Mouse (Mus musculus) heart, adult 2 months (tissue): ENCODE data around the gene Efcab12. TPM values are rescaled to one million over a fixed set of nuclear protein-coding genes. Genes with fewer than 3 reads are reported as not detected.

ENCODE experiments used
- DNase-seq, 2 experiments: peaks; one replicate each; pipeline ENCODE4 v3.0.0; 2021
- H3K27ac ChIP-seq: fragments of 200-600 bp; 2 replicates; pipeline ENCODE4 v1.8.1; 2022
- H3K27me3 ChIP-seq: fragments of 200-500 bp; 2 replicates; pipeline ENCODE4 v1.6.1; 2012; ENCODE audit warnings: mild to moderate bottlenecking, low read length, inconsistent platforms, mixed read lengths; ENCODE audit not compliant: control insufficient read depth, insufficient read depth
- H3K36me3 ChIP-seq: fragments of 200-500 bp; 2 replicates; pipeline ENCODE4 v1.6.1; 2012; ENCODE audit warnings: low read length, inconsistent platforms; ENCODE audit not compliant: control insufficient read depth, insufficient read depth
- H3K4me1 ChIP-seq: fragments of 200-500 bp; 2 replicates; pipeline ENCODE4 v1.6.1; 2011; ENCODE audit warnings: low read length; ENCODE audit not compliant: control insufficient read depth, insufficient read depth
- H3K4me3 ChIP-seq: fragments of 200-600 bp; 2 replicates; pipeline ENCODE4 v1.8.1; 2022
- H3K79me2 ChIP-seq: fragments of 200-500 bp; replicated peaks from 2 replicates; pipeline ENCODE4 v1.6.1; 2012; ENCODE audit warnings: mild to moderate bottlenecking, inconsistent platforms, low read length, moderate library complexity, mixed read lengths; ENCODE audit not compliant: control insufficient read depth, insufficient read depth
- H3K9ac ChIP-seq: fragments of 200-500 bp; 2 replicates; pipeline ENCODE4 v1.6.1; 2012; ENCODE audit warnings: low read depth, mild to moderate bottlenecking, control low read depth, inconsistent platforms, low read length, mixed read lengths
- CTCF ChIP-seq: fragments of 200-600 bp; IDR thresholded peaks from 2 replicates; pipeline ENCODE4 v1.8.1; 2022; ENCODE audit warnings: antibody characterized with exemption, mild to moderate bottlenecking, moderate library complexity
- EP300 ChIP-seq: fragments of 200-500 bp; IDR thresholded peaks from 2 replicates; pipeline ENCODE4 v1.6.1; 2011; ENCODE audit warnings: low read depth, low read length, control low read depth; ENCODE audit not compliant: insufficient read depth
- POLR2A ChIP-seq: fragments of 200-500 bp; IDR thresholded peaks from 2 replicates; pipeline ENCODE4 v1.6.1; 2011; ENCODE audit warnings: mild to moderate bottlenecking, low read depth, low read length, control low read depth; ENCODE audit not compliant: insufficient read depth
- WGBS: fragments of 180-500 bp; shearing (Covaris S2); methylation state at CpG from one replicate; pipeline ENCODE4 v1.1.7; 2018; 5-methylcytosine and 5-hydroxymethylcytosine counted together
- intact Hi-C: fragments of 180-260 bp; cut with DNase I; formaldehyde crosslinking; loops from one replicate; pipeline ENCODE4 v1.15.1; 2025
- polyA plus RNA-seq: library from polyadenylated mRNA; depleted of rRNA; stranded (reverse); fragments of >200 nt; gene quantifications from 2 replicates; pipeline ENCODE4 v1.2.3, GENCODE M21; 2012
- total RNA-seq, 2 experiments: library from RNA; stranded (reverse); gene quantifications; 2 replicates each; pipeline ENCODE4 v1.2.3; 2021

The Efcab12 gene
- total and polyA plus RNA-seq, 3 experiments: 0.14 to 0.26 (median 0.16) TPM

DNA sequence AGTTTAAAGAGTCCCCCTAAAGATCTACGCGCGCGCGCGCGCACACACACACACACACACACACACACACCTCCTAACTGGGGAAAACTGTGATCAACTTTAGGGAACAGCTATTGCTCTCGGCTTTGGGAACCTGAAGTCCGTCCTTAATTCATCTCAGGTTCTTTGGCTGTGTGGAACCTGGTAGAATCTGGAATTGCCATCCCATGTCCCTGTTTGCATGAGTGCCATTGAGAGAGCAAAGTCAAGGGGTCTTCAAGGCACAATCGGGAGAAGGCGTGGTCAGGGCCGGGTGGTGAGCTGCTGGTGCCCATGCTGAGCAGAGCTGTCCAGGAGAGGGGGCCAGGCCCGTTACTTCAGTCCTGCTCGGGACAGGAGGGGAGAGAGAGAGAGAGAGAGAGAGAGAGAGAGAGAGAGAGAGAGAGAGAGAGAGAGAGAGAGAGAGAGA, 64.2 kb downstream of the Efcab12 start:
- Histone ChIP-seq H3K4me3 (peak overlapping the region; percentile 44), H3K27ac (peak overlapping the region; percentile 70), H3K79me2 (no peaks in the 10 kb centered on the region), H3K9ac (peak overlapping the region; percentile 52), H3K4me1 (peaks cover 4% of the 10 kb centered on the region), H3K36me3 (no peaks in the 10 kb centered on the region), H3K27me3 (no peaks in the 10 kb centered on the region)
- under 1% methylated on average over 13 of the region's 14 CpGs for WGBS
- peak; percentile 44 to 50 for DNase-seq
- TF ChIP-seq EP300 (no peak), CTCF (no peak), POLR2A (no peak)
- intact Hi-C loops: loop anchor here (5.0 kb wide), 1 partner anchor 77 kb away; no protein-coding TSS in a partner anchor

DNA sequence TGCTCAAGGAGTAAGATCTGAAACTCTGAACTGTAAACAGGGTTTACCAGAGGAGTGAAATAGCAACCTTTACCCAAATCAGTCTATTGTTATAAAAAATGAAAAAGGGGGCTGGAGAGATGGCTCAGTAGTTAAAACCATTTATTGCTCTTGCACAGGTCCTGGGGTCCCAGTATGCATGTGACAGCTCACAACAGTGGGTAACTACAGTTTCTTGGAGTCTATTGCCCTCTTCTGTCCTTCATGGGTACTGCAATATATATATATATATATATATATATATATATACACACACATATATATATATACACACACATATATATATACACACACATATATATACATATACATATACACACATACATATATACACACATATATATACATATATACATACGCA, 65.6 kb downstream of the Efcab12 start:
- Histone ChIP-seq H3K4me1 (peaks cover 10% of the 10 kb centered on the region), H3K4me3 (no peak overlapping the region), H3K79me2 (no peaks in the 10 kb centered on the region), H3K9ac (no peak overlapping the region), H3K36me3 (no peaks in the 10 kb centered on the region), H3K27ac (no peak overlapping the region), H3K27me3 (no peaks in the 10 kb centered on the region)
- intact Hi-C loops: loop anchor here (5.0 kb wide), 1 partner anchor 75 kb away; no protein-coding TSS in a partner anchor
- WGBS: 67% methylated on average over 1 of the region's 1 CpGs
- peak; percentile 61 for TF ChIP-seq CTCF
- no peak for TF ChIP-seq POLR2A
- no peak for TF ChIP-seq EP300
- DNase-seq: no peak

DNA sequence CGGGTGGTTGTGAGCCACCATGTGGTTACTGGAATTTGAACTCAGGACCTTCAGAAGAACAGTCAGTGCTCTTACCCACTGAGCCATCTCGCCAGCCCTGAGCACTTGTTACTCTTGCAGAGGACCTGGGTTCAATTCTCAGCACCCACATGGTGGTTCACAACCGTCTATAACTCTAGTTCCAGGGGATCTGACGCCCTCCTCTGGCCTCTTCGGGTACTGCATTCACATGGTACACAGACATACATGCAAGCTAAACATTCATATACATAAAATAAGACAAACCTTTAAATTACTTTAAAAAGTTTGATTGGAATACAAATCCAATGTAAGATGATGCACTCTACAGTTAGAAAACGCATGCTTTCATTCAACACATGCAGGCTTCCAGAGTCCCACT, 66.0 kb downstream of the Efcab12 start:
- intact Hi-C loops: loop anchor here (5.0 kb wide), 1 partner anchor 75 kb away; no protein-coding TSS in a partner anchor
- Histone ChIP-seq H3K9ac (no peak overlapping the region), H3K4me1 (peaks cover 13% of the 10 kb centered on the region), H3K4me3 (no peak overlapping the region), H3K36me3 (no peaks in the 10 kb centered on the region), H3K27ac (no peak overlapping the region), H3K27me3 (no peaks in the 10 kb centered on the region), H3K79me2 (no peaks in the 10 kb centered on the region)
- no peak for DNase-seq
- 77% methylated on average over 6 of the region's 6 CpGs for WGBS
- TF ChIP-seq POLR2A (no peak), CTCF (no peak), EP300 (no peak)

DNA sequence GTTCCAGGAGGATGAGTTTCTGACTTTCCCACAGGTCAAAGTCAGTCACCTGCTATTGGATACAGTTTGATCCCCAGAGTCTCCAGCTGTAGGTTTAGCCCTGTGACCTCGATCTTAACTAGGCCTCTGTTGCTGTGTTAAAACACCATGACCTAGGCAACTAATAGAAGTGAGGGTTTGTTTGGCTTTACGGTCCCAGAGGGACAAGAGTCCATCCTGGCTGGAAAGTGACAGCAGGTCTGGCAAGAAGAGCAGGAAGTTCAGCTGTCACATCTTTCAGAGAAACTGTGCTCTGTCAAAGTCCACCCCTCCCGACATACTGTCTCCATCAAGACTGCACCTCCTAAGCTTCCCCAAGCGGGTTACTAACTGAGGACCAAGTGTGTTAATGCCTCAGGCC, 67.4 kb downstream of the Efcab12 start:
- Histone ChIP-seq H3K27ac (no peak overlapping the region), H3K79me2 (no peaks in the 10 kb centered on the region)

DNA sequence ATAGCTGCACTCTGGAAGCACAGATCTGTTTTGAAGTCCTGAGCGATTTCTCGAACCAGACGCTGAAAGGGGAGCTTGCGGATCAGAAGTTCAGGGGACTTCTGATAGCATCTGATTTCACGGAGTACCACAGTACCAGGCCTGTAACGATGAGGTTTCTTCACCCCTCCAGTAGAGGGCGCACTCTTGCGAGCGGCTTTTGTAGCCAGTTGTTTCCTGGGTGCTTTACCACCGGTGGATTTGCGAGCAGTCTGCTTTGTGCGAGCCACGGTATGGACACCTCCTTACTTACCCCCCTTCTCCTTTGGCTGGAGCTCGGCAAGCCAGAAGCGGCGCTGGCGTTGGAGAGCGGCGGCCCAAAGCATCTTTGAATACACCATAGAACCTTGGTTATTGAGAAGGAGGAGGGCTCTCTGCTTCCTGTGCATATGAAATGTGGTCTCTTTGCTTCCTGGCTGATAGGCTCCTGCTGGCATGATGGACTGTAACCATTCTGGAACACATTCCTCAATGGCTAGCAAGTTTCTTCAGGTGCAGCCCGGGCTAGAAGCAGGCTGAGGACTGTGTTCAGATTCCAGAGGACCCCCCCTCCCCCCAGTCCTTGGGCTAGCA, 68.0 kb downstream of the Efcab12 start:
- no peak for DNase-seq
- TF ChIP-seq CTCF (peak; percentile 52), EP300 (no peak), POLR2A (no peak)
- 78% methylated on average over 20 of the region's 20 CpGs for WGBS
- no peak overlapping the region for H3K4me3 ChIP-seq
- no peaks in the 10 kb centered on the region for H3K79me2 ChIP-seq
- no peak overlapping the region for H3K27ac ChIP-seq
- intact Hi-C loops: loop anchor here (2.0 to 5.0 kb wide), 2 partner anchors 43 to 73 kb away; no protein-coding TSS in a partner anchor
- peaks cover 11% of the 10 kb centered on the region for H3K4me1 ChIP-seq
- no peaks in the 10 kb centered on the region for H3K36me3 ChIP-seq
- no peak overlapping the region for H3K9ac ChIP-seq
- H3K27me3 ChIP-seq: no peaks in the 10 kb centered on the region

More for the DNA sequence above, 67.4 kb downstream of the Efcab12 start:
- DNase-seq: no peak
- Histone ChIP-seq H3K9ac (no peak overlapping the region), H3K36me3 (no peaks in the 10 kb centered on the region), H3K4me3 (no peak overlapping the region), H3K27me3 (no peaks in the 10 kb centered on the region), H3K4me1 (peaks cover 10% of the 10 kb centered on the region)
- WGBS: 49% methylated on average over 4 of the region's 4 CpGs
- intact Hi-C loops: loop anchor here (2.0 to 5.0 kb wide), 2 partner anchors 44 to 74 kb away; no protein-coding TSS in a partner anchor
- TF ChIP-seq EP300: no peak
- no peak for TF ChIP-seq POLR2A
- no peak for TF ChIP-seq CTCF

DNA sequence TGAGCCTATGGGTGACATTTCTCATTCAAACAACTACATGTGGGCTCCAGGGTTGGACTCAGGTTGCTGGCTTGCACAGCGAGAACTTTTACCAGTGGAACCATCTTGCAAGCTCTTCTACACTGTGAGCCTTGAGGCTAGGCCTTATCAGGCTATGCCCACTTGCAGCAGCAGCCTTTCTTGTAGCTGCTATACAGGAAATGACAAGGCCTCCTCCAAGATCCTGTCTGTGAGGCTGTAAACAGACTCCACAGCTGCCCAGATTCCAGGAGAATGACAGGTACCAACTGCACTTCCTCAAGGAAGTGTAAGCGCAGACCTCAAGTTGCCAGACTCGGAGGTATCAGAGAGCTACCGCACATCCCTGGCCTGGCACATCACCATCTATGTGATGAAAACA, 70.0 kb downstream of the Efcab12 start:
- H3K36me3 ChIP-seq: no peaks in the 10 kb centered on the region
- no peaks in the 10 kb centered on the region for H3K79me2 ChIP-seq
- no peaks in the 10 kb centered on the region for H3K27me3 ChIP-seq
- WGBS: 55% methylated on average over 4 of the region's 4 CpGs
- H3K9ac ChIP-seq: no peak overlapping the region
- peaks cover 10% of the 10 kb centered on the region for H3K4me1 ChIP-seq
- H3K4me3 ChIP-seq: no peak overlapping the region
- intact Hi-C loops: no loop called here
- H3K27ac ChIP-seq: peak overlapping the region; percentile 26; the same call in 1 of the 2 replicates
- no peak for DNase-seq
- no peak for TF ChIP-seq POLR2A
- no peak for TF ChIP-seq EP300
- no peak for TF ChIP-seq CTCF
